Mouse (Mus musculus) bone marrow, adult 2 months (tissue): Measurements from ENCODE around the gene Kpnb1.

Source experiments
- CTCF ChIP-seq: fragments of 200-500 bp; IDR thresholded peaks from 2 replicates; pipeline ENCODE4 v1.5.1; 2011; ENCODE audit warnings: low read length, control low read depth; ENCODE audit not compliant: control insufficient read depth, insufficient read depth
- POLR2A ChIP-seq: fragments of 200-500 bp; IDR thresholded peaks from 2 replicates; pipeline ENCODE4 v1.6.1; 2011; ENCODE audit warnings: low read depth, mild to moderate bottlenecking, control low read depth, low read length, borderline replicate concordance; ENCODE audit not compliant: control insufficient read depth

DNA sequence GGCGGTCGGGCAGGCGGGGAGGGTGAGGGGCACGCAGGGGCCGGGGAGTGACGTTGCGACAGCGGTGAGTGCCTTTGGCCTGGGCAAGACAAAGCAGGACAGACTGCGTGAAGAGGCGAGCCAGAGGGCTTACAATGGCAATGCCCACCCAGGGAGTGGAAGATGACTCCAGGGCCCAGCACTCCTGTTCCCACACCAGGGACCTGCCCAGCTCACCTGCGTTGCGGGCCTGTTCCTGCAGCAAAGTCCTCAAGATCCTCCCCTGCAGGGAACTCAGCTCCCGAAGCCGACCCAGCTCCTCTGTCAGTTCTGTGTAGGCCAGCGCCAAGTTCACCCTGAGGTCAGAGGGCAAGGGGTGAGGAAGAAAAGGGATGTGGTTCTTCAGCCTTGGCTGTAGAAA lies 48.4 kb downstream of the Kpnb1 start:
- no peak for TF ChIP-seq CTCF
- TF ChIP-seq POLR2A: no peak
